21 mouse cellular contexts compared by ENCODE assay signal in genomic region chr10:95384446-95384845, GRCm38 (mm10). TPM values are rescaled to one million over a fixed set of nuclear protein-coding genes. Genes with fewer than 3 reads are reported as not detected.
DNase-seq lines count a peak whose midpoint lies in the region; ATAC-seq and TF ChIP-seq lines count a peak whose summit lies in the region.
"Had no signal": no experiment of that assay in that cellular context is flagged by ENCODE, and none has a peak within 500 bp of the region (broad histone marks: within the 10 kb centered on the region; RNA-seq: fewer than 3 reads in every experiment).

No protein-coding gene starts in this region.

- H3K36me3 ChIP-seq in testis, adult 2 months (ENCODE audit: control insufficient read depth, insufficient read depth, low read length): no peaks in the 10 kb centered on the region
- peaks cover 5% of the 10 kb centered on the region; the same call in 1 of the 2 replicates for H3K36me3 ChIP-seq in ES-Bruce4 (ENCODE audit: control insufficient read depth, insufficient read depth, low read length, poor library complexity, severe bottlenecking)
- peaks cover 7% of the 10 kb centered on the region for H3K36me3 ChIP-seq in ES-E14 (ENCODE audit: control insufficient read depth, insufficient read depth, low read length, poor library complexity, severe bottlenecking)
- H3K36me3 ChIP-seq in midbrain, embryonic 14.5 days (ENCODE audit: control insufficient read depth, insufficient read depth, low read length): no peaks in the 10 kb centered on the region
- H3K36me3 ChIP-seq in midbrain, embryonic 10.5 days: no peaks in the 10 kb centered on the region
- H3K36me3 ChIP-seq: embryonic facial prominence, embryonic 10.5 days; embryonic facial prominence, embryonic 12.5 days; forebrain, embryonic 15.5 days had no signal

- in situ Hi-C loops in ES-E14 (cut with MboI; ENCODE audit: low sequenced_read_pairs in 2 of 2, unreplicated experiment in 2 of 2): no loop called here

- no peak for ATAC-seq in midbrain, embryonic 14.5 days (ENCODE audit: low FRiP score, low TSS enrichment)
- ATAC-seq: activated CD4-positive, CD25-positive, alpha-beta regulatory T cell, adult 4 months; forebrain, embryonic 13.5 days; forebrain, embryonic 15.5 days; forebrain, postnatal 0 days had no signal

- no peak for TF ChIP-seq POLR2A in testis, adult 2 months (IDR thresholded peaks at IDR 0.05; ENCODE audit: control insufficient read depth, low read depth, low read length)
- TF ChIP-seq POLR2A in ES-Bruce4 (IDR thresholded peaks at IDR 0.05; ENCODE audit: insufficient read depth, low read length): no peak

- no peak overlapping the region for H3K27ac ChIP-seq in testis, adult 2 months (ENCODE audit: control insufficient read depth, insufficient read depth, low read depth, low read length)
- H3K27ac ChIP-seq in ES-Bruce4 (ENCODE audit: insufficient read depth, low read length) (no peak overlapping the region), ES-E14 (ENCODE audit: insufficient read depth, low read depth, low read length, poor library complexity, severe bottlenecking) (no peak overlapping the region)
- H3K27ac ChIP-seq in midbrain, embryonic 14.5 days (replicated peaks; ENCODE audit: low read depth, low read length): no peak overlapping the region
- no peak overlapping the region for H3K27ac ChIP-seq in midbrain, embryonic 10.5 days (replicated peaks)
- H3K27ac ChIP-seq: embryonic facial prominence, embryonic 10.5 days; embryonic facial prominence, embryonic 12.5 days; forebrain, embryonic 13.5 days; forebrain, embryonic 15.5 days had no signal

- WGBS in midbrain, embryonic 14.5 days: 82% methylated on average over 8 of the region's 8 CpGs
- WGBS in midbrain, embryonic 10.5 days: 92% methylated on average over 8 of the region's 8 CpGs

- peaks cover 2% of the 10 kb centered on the region; the same call in 1 of the 2 replicates for H3K9me3 ChIP-seq in ES-Bruce4 (replicated peaks; ENCODE audit: control insufficient read depth, insufficient read depth, low read length, poor library complexity, severe bottlenecking)
- H3K9me3 ChIP-seq in ES-E14 (ENCODE audit: control insufficient read depth, insufficient read depth, low read depth, low read length): no peaks in the 10 kb centered on the region
- H3K9me3 ChIP-seq in midbrain, embryonic 14.5 days (ENCODE audit: control insufficient read depth, low read length): peaks cover 5% of the 10 kb centered on the region; the same call in 1 of the 2 replicates
- peaks cover 8% of the 10 kb centered on the region; the same call in 1 of the 2 replicates for H3K9me3 ChIP-seq in midbrain, embryonic 10.5 days (replicated peaks)
- H3K9me3 ChIP-seq: forebrain, embryonic 15.5 days had no signal

- peaks cover 2% of the 10 kb centered on the region; the same call in 1 of the 2 replicates for H3K4me1 ChIP-seq in testis, adult 2 months (ENCODE audit: control insufficient read depth, insufficient read depth, low read length)
- H3K4me1 ChIP-seq in ES-Bruce4 (ENCODE audit: control insufficient read depth, insufficient read depth, low read length): no peaks in the 10 kb centered on the region
- H3K4me1 ChIP-seq in ES-E14 (ENCODE audit: control insufficient read depth in 2 of 2, insufficient read depth in 2 of 2, low read length in 2 of 2, poor library complexity in 1 of 2): peaks cover 0 to 3% of the 10 kb centered on the region in 2 experiments; a peak in 1 of 4 replicates
- H3K4me1 ChIP-seq in midbrain, embryonic 14.5 days (ENCODE audit: control insufficient read depth, insufficient read depth, low read length): no peaks in the 10 kb centered on the region
- H3K4me1 ChIP-seq in midbrain, embryonic 10.5 days: no peaks in the 10 kb centered on the region
- H3K4me1 ChIP-seq: embryonic facial prominence, embryonic 10.5 days; forebrain, embryonic 13.5 days; forebrain, embryonic 15.5 days had no signal

- H3K4me3 ChIP-seq in testis, adult 2 months (ENCODE audit: control insufficient read depth, low read depth, low read length): peak overlapping the region; percentile 41
- peak overlapping the region; percentile 76 for H3K4me3 ChIP-seq in ES-Bruce4 (ENCODE audit: low read depth, low read length)
- H3K4me3 ChIP-seq in ES-E14 (ENCODE audit: insufficient read depth in 1 of 2, low read depth in 1 of 2, low read length in 2 of 2, poor library complexity in 1 of 2, severe bottlenecking in 1 of 2): peak overlapping the region; percentile 36 to 68; a peak in 3 of 4 replicates
- no peak overlapping the region for H3K4me3 ChIP-seq in midbrain, embryonic 14.5 days (replicated peaks; ENCODE audit: low read depth, low read length)
- no peak overlapping the region for H3K4me3 ChIP-seq in midbrain, embryonic 10.5 days
- H3K4me3 ChIP-seq: embryonic facial prominence, embryonic 10.5 days; embryonic facial prominence, embryonic 12.5 days; forebrain, embryonic 13.5 days; forebrain, embryonic 15.5 days had no signal

- H3K27me3 ChIP-seq in testis, adult 2 months (ENCODE audit: control insufficient read depth, insufficient read depth, low read length): no peaks in the 10 kb centered on the region
- no peaks in the 10 kb centered on the region for H3K27me3 ChIP-seq in ES-Bruce4 (ENCODE audit: control insufficient read depth, insufficient read depth, low read length, poor library complexity, severe bottlenecking)
- H3K27me3 ChIP-seq in midbrain, embryonic 14.5 days (ENCODE audit: control insufficient read depth, insufficient read depth, low read length): no peaks in the 10 kb centered on the region
- no peaks in the 10 kb centered on the region for H3K27me3 ChIP-seq in midbrain, embryonic 10.5 days (ENCODE audit: low read depth, poor library complexity, severe bottlenecking)
- H3K27me3 ChIP-seq: embryonic facial prominence, embryonic 12.5 days; forebrain, embryonic 13.5 days; forebrain, embryonic 15.5 days had no signal

- TF ChIP-seq EP300 in ES-Bruce4 (IDR thresholded peaks at IDR 0.05; ENCODE audit: insufficient read depth, low read depth, low read length): no peak

- no peak for TF ChIP-seq CTCF in testis, adult 2 months (IDR thresholded peaks at IDR 0.05; ENCODE audit: control insufficient read depth, insufficient read depth, insufficient replicate concordance, low read depth, low read length)
- TF ChIP-seq CTCF in ES-Bruce4 (IDR thresholded peaks at IDR 0.05; ENCODE audit: low read depth, low read length): no peak

- no peak overlapping the region for H3K9ac ChIP-seq in ES-Bruce4 (ENCODE audit: low read depth, poor library complexity, severe bottlenecking)
- H3K9ac ChIP-seq in ES-E14 (ENCODE audit: insufficient read depth, low read depth, low read length, poor library complexity, severe bottlenecking): peak overlapping the region; percentile 60; the same call in 1 of the 2 replicates
- no peak overlapping the region for H3K9ac ChIP-seq in midbrain, embryonic 14.5 days (replicated peaks; ENCODE audit: low read length)
- H3K9ac ChIP-seq: embryonic facial prominence, embryonic 12.5 days; forebrain, embryonic 13.5 days; forebrain, embryonic 15.5 days; forebrain, postnatal 0 days had no signal

- H3K4me2 ChIP-seq in midbrain, embryonic 14.5 days (ENCODE audit: low read length): no peak overlapping the region
- H3K4me2 ChIP-seq: embryonic facial prominence, embryonic 12.5 days; forebrain, embryonic 13.5 days; forebrain, embryonic 15.5 days had no signal

- no peak for DNase-seq in testis, postnatal 14 days (ENCODE audit: low spot score)
- no peak for DNase-seq in ES-E14 (ENCODE audit: low read depth, low spot score)
- DNase-seq in midbrain, embryonic 14.5 days: no peak
- no peak for DNase-seq in midbrain, embryonic 10.5 days (ENCODE audit: low spot score)
- no peak for DNase-seq in ovary, postnatal 14 days (ENCODE audit: low spot score)
- DNase-seq: adrenal gland, adult 8-10 months; adrenal gland, postnatal 14 days; adrenal gland, postnatal 36 days; cerebellum, adult 11-12 months; cerebellum, adult 2 months; cerebellum, adult 9-10 months; cerebellum, postnatal 10 days; cerebellum, postnatal 25 days; forebrain, postnatal 0 days had no signal

TF ChIP-seq in ES-E14, 5 proteins besides CTCF, POLR2A, EP300 and RAD21:
- TF ChIP-seq ZNF384 (IDR thresholded peaks at IDR 0.05; ENCODE audit: low read depth, low read length) (no peak), ZC3H11A (IDR thresholded peaks at IDR 0.05; ENCODE audit: borderline replicate concordance, low read depth, low read length) (no peak), MAFK (IDR thresholded peaks at IDR 0.05; ENCODE audit: insufficient read depth, low read depth, low read length) (no peak), HCFC1 (IDR thresholded peaks at IDR 0.05; ENCODE audit: borderline replicate concordance, insufficient read depth, low read length) (no peak), CHD2 (IDR thresholded peaks at IDR 0.05; ENCODE audit: low read depth, low read length) (peak; percentile 74; the same call in 1 of the 2 replicates)
TF ChIP-seq in ES-E14: peak in this region for 1.

RNA-seq across cellular contexts. Expression of gene Socs2, which starts 32.5 kb away (rescaled TPM):
- polyA plus RNA-seq in testis, adult 2 months (2012; rRNA removed): 3.9 and 4.3 TPM in 2 replicates
- polyA plus RNA-seq in ES-Bruce4 (2011; ENCODE audit: insufficient read depth, insufficient read length, low read depth, missing spikeins): 66.1 and 75.1 TPM in 2 replicates
- 46.3 and 102 TPM in 2 replicates for total RNA-seq in ES-E14 (2012; rRNA removed)
- 144 and 150 TPM in 2 replicates for polyA plus RNA-seq in midbrain, embryonic 14.5 days (2014; fragmentation: Nextera tagmentation; extraction: Ambion mirVana)
- 27.9 and 30.4 TPM in 2 replicates for polyA plus RNA-seq in midbrain, embryonic 10.5 days (2016; fragmentation: Nextera tagmentation; extraction: Ambion mirVana)

Comparison
In these comparisons a context has a peak if more than half of its experiments do, and no peak if none do; other contexts are left out.
1. H3K4me3 ChIP-seq: peak in testis, adult 2 months (single experiment), ES-Bruce4 (single experiment) and ES-E14 (2 of 2); none in midbrain, embryonic 14.5 days (single experiment) and midbrain, embryonic 10.5 days (single experiment).